Mouse (Mus musculus): ENCODE results near the gene Fam204a. TPM values are rescaled to one million over a fixed set of nuclear protein-coding genes. Genes with fewer than 3 reads are reported as not detected.

The Fam204a gene
- polyA plus RNA-seq, 1 experiment from 2014 or later, result 29.4 TPM

DNA sequence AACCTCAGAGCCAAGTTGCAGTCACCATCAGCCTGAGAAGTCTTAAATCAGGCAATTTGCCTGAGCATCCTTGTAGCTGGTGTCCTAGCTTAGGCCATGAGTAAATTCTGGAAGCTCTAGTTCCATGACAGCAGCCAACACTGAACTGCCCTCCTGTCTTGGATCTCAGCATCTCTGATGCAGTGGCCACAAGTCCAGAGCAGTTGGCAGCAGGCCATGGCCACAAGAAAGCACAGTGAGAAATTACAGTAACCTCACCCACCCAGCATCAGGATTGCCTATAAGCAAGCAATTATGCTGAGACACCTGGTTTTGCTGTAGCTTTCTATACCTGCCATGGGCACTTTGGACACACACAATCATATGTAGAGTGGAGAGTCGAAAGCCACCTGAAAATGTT, 73.4 kb downstream of the Fam204a start:
- Histone ChIP-seq H3K4me1 (replicated peaks; ENCODE audit: control insufficient read depth, insufficient read depth, low read length) (no peaks in the 10 kb centered on the region), H3K9ac (ENCODE audit: low read depth, low read length) (no peak overlapping the region), H3K4me2 (replicated peaks; ENCODE audit: low read depth) (no peak overlapping the region), H3K27me3 (replicated peaks; ENCODE audit: control insufficient read depth, insufficient read depth, low read length) (peaks cover 5% of the 10 kb centered on the region; the same call in 1 of the 2 replicates), H3K36me3 (ENCODE audit: control insufficient read depth, insufficient read depth) (no peaks in the 10 kb centered on the region), H3K27ac (ENCODE audit: low read depth, low read length) (no peak overlapping the region), H3K4me3 (ENCODE audit: low read depth, low read length) (no peak overlapping the region), H3K9me3 (ENCODE audit: control insufficient read depth) (no peaks in the 10 kb centered on the region)
- 89% methylated on average over 1 of the region's 1 CpGs for WGBS
- ATAC-seq, result no peak
- TF ChIP-seq CTCF (IDR thresholded peaks at IDR 0.05; ENCODE audit: low read depth), result no peak

DNA sequence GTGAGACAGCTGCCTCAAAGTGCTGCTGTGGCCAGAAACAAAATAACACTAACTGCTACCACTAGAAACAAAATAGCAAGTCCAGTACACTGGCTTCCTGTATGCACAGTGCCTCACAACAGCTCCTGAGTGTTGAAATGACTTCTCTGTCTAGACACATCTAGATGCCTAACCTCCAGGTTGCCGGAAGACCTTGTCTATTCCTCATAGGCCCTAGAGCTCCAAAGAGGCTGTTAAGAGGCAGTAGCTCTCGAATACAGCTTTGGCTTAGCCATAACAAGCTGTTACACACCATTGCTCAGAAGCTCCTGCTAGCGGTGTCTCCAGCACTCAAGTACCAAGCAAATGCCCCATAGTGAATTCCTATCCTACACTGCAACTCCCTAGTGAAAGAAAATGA, 76.4 kb downstream of the Fam204a start:
- no peak for TF ChIP-seq CTCF (IDR thresholded peaks at IDR 0.05; ENCODE audit: low read depth)
- 90% methylated on average over 3 of the region's 3 CpGs for WGBS
- Histone ChIP-seq H3K9ac (ENCODE audit: low read depth, low read length) (no peak overlapping the region), H3K36me3 (ENCODE audit: control insufficient read depth, insufficient read depth) (no peaks in the 10 kb centered on the region), H3K4me2 (replicated peaks; ENCODE audit: low read depth) (no peak overlapping the region), H3K9me3 (ENCODE audit: control insufficient read depth) (no peaks in the 10 kb centered on the region), H3K27ac (ENCODE audit: low read depth, low read length) (no peak overlapping the region), H3K27me3 (replicated peaks; ENCODE audit: control insufficient read depth, insufficient read depth, low read length) (peaks cover 22% of the 10 kb centered on the region), H3K4me1 (replicated peaks; ENCODE audit: control insufficient read depth, insufficient read depth, low read length) (no peaks in the 10 kb centered on the region), H3K4me3 (ENCODE audit: low read depth, low read length) (no peak overlapping the region)
- ATAC-seq, result no peak

DNA sequence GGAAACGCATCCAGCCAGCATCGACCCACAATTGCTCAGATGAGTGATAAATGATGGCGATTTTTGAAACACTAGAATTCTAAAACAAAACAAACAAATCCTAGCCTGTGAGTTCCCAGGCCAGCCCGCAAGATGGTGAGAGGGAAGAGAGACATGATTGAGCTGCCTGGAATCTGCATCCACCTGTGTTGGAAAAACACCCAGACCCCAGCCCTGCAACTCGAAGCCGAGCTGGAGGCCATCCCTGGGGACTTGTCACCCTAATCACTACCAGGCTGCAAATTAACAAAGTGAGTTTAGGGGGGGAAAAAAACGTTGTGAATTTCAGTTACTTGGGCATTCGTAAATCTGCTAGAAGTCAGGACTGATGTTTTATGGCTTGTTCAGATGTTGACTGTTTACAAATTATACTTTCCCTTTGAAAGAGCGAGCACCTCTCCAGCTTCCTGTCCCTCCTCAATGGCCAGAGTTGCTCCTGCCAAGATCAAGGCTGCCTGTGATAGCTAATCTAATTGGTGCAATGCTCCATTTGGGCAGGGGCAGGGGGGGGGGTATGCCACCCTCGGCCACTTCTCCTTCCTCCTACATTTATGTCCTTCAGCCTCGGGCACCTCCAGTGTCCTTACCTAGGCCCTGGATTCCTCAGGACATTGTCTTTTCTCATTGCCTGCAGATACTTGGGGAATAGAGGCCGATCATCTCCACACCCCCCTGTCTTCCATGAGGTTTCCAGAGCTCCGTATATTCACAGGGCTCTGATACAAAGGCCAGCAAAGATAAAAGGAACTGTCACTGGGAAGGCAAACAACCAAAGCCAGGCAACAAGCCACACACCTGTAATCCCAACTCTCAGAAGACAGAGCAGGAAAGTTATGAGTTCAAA, 77.2 kb downstream of the Fam204a start:
- Histone ChIP-seq H3K36me3 (ENCODE audit: control insufficient read depth, insufficient read depth) (no peaks in the 10 kb centered on the region), H3K4me3 (ENCODE audit: low read depth, low read length) (no peak overlapping the region), H3K9ac (ENCODE audit: low read depth, low read length) (no peak overlapping the region), H3K27me3 (replicated peaks; ENCODE audit: control insufficient read depth, insufficient read depth, low read length) (peaks cover 26% of the 10 kb centered on the region), H3K4me2 (replicated peaks; ENCODE audit: low read depth) (no peak overlapping the region), H3K27ac (ENCODE audit: low read depth, low read length) (no peak overlapping the region), H3K9me3 (ENCODE audit: control insufficient read depth) (no peaks in the 10 kb centered on the region), H3K4me1 (replicated peaks; ENCODE audit: control insufficient read depth, insufficient read depth, low read length) (no peaks in the 10 kb centered on the region)
- ATAC-seq, result no peak
- no peak for TF ChIP-seq CTCF (IDR thresholded peaks at IDR 0.05; ENCODE audit: low read depth)
- WGBS, result 24% methylated on average over 13 of the region's 13 CpGs

Other genes starting within 250 kb of the Fam204a start
- gene Prlhr, start 241.6 kb upstream of the Fam204a start, polyA plus RNA-seq (2015; fragmentation: Nextera tagmentation; extraction: Ambion mirVana), result not detected in 2 replicates